Mouse (Mus musculus): ENCODE results near the gene Nefh. TPM values are rescaled to one million over a fixed set of nuclear protein-coding genes. Genes with fewer than 3 reads are reported as not detected.

The Nefh gene
- polyA plus RNA-seq, 1 experiment: not detected

DNA sequence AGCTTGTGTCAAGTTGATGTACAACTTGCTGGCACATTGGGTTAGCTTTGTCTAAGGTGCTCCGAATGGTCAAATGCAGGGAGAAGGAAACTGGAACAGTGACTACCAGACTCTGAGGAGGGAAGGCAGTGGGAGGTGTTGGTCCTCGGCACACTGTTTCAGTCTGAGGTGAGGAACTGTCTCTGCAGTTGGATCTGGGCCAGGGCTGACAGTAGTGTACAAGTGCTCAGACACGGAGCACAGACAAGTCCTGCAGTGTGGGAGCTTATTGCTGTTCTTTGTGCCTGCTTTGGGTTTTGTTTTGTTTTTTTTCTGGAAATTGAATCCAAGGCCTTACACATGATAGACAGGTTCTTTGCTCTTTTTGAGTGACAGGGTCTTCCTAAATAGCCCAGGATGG, 35.1 kb upstream of the Nefh start:
- peaks cover 6% of the 10 kb centered on the region for H3K4me1 ChIP-seq (ENCODE audit: control insufficient read depth, insufficient read depth, low read length)
- TF ChIP-seq POLR2A (IDR thresholded peaks at IDR 0.05; ENCODE audit: low read depth, low read length) (no peak), CTCF (IDR thresholded peaks at IDR 0.05; ENCODE audit: borderline replicate concordance, insufficient read depth, low read length) (no peak)
- H3K4me3 ChIP-seq (ENCODE audit: insufficient read depth, low read length): no peak overlapping the region
- no peak overlapping the region for H3K27ac ChIP-seq (ENCODE audit: insufficient read depth, low read length)

DNA sequence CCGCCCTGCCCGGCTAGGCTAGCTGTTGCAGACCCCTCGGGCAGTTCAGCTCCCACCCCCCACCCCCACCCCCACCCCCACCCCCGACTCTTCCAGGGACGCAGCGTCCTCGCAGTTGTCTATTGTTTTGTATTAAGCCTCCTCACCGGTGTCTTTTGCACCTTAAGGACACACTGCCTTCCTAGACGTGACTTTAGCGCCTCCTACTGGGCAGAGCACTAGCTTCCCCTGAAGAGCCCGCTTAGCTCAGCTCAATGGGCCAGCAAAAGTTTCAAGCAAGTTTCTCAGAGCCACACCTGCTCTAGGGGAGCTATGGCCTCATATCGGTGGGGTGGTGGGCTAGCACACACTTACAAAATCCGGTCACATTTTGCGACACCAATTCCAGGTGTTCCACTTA, 27.8 kb upstream of the Nefh start:
- no peak for TF ChIP-seq POLR2A (IDR thresholded peaks at IDR 0.05; ENCODE audit: low read depth, low read length)
- TF ChIP-seq CTCF (IDR thresholded peaks at IDR 0.05; ENCODE audit: borderline replicate concordance, insufficient read depth, low read length): peak; percentile 83; the same call in 1 of the 2 replicates
- Histone ChIP-seq H3K4me3 (ENCODE audit: insufficient read depth, low read length) (no peak overlapping the region), H3K27ac (ENCODE audit: insufficient read depth, low read length) (no peak overlapping the region), H3K4me1 (ENCODE audit: control insufficient read depth, insufficient read depth, low read length) (no peaks in the 10 kb centered on the region)

DNA sequence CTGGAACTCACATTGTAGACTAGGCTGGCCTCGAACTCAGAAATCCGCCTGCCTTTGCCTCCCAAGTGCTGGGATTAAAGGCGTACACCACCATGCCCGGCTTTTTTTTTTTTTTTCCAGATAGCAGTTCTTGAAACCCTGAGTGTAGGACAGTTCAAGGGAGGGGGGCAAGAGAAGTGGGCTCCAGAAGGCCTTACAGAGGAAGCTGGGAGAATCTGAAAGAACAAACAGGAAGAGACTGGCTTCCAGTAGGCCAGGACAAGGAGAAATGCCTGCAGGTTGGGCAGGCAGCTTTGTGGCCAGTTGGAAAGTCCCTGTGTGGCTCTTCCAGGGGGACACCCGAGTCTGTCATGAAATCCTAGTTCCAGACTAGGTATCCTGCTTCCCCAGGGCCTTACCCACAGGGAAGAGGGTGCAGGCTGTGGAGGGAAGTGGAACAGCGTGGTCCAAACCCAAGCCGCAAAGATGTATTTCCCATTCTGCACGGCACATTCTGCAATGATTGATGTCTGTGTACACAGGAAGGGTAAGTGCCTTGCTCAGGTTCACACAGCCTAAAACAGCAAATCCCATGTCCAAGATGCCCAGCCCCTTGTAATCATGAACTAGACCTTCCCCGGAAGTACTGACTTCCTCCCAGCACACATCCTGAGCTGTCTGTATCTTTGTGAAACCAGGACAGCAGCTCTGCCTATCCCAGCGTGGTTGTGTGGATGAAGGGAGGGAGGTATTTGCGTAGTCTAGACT, 26.7 kb upstream of the Nefh start:
- Histone ChIP-seq H3K4me1 (ENCODE audit: control insufficient read depth, insufficient read depth, low read length) (no peaks in the 10 kb centered on the region), H3K27ac (ENCODE audit: insufficient read depth, low read length) (no peak overlapping the region), H3K4me3 (ENCODE audit: insufficient read depth, low read length) (no peak overlapping the region)
- TF ChIP-seq CTCF (IDR thresholded peaks at IDR 0.05; ENCODE audit: borderline replicate concordance, insufficient read depth, low read length) (no peak), POLR2A (IDR thresholded peaks at IDR 0.05; ENCODE audit: low read depth, low read length) (no peak)

DNA sequence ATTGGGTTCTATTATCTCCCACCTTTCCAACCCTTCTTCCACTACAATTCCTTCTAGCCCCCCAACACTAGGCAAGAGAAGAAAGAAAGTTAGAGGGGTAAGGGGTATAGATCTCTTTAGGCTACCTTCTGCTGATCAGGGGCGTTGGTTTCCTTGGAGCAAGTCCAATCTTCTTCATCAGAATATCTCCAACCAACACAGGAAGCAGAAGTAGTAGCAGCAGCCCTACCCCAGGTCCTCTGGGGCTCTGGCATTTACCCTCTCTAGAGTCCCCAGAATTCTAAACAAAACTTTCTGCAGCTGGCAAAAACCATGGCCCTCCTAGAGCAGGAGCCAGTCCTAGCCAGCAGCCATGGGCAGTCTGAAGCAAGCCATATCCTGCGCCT, 26.0 kb upstream of the Nefh start:
- TF ChIP-seq POLR2A (IDR thresholded peaks at IDR 0.05; ENCODE audit: low read depth, low read length): no peak
- TF ChIP-seq CTCF (IDR thresholded peaks at IDR 0.05; ENCODE audit: borderline replicate concordance, insufficient read depth, low read length): no peak
- Histone ChIP-seq H3K4me1 (ENCODE audit: control insufficient read depth, insufficient read depth, low read length) (no peaks in the 10 kb centered on the region), H3K4me3 (ENCODE audit: insufficient read depth, low read length) (no peak overlapping the region), H3K27ac (ENCODE audit: insufficient read depth, low read length) (no peak overlapping the region)

DNA sequence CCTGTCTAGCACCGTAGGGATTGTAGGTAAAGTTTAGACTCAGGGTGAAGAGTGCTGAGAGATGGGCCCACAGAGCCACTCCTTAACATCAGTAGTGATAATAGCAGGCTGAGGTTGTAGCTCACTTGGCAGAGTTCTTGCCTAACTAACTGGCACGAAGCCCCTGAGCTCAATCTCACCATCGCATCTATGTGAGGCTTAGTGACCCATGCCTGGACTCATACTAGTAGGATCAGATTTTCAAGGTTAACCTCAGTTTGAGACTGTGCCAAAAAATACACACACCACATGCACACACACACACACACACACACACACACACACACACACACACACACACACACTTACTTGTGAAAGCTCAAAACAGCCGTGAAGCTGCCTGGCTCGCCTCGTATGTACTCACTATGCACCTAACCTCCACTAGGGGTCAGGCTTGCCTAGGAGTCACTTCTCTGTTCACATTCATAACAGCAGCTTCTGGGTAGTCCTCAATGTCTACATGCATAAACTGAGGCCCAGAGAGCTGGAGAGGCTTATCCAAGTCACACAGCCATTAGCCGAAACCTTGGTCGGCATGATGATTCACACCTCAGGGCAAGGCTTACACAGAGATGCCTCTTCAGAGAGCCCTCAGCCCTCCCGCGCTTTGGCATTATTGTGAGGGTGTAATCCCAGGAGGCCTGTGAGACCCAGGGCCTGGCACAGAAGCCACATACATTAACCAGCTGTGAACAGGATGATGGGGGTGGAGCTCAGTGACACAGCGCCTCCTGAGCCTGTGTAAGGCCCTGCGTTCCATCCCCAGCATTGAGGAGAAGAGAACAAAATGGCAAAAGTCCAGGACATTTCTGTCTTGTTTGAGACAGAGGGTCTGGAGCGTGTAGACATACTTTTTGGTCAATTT, 25.4 kb upstream of the Nefh start:
- Histone ChIP-seq H3K4me3 (ENCODE audit: insufficient read depth, low read length) (no peak overlapping the region), H3K27ac (ENCODE audit: insufficient read depth, low read length) (no peak overlapping the region), H3K4me1 (ENCODE audit: control insufficient read depth, insufficient read depth, low read length) (no peaks in the 10 kb centered on the region)
- peak; percentile 74; the same call in 1 of the 2 replicates for TF ChIP-seq CTCF (IDR thresholded peaks at IDR 0.05; ENCODE audit: borderline replicate concordance, insufficient read depth, low read length)
- no peak for TF ChIP-seq POLR2A (IDR thresholded peaks at IDR 0.05; ENCODE audit: low read depth, low read length)

DNA sequence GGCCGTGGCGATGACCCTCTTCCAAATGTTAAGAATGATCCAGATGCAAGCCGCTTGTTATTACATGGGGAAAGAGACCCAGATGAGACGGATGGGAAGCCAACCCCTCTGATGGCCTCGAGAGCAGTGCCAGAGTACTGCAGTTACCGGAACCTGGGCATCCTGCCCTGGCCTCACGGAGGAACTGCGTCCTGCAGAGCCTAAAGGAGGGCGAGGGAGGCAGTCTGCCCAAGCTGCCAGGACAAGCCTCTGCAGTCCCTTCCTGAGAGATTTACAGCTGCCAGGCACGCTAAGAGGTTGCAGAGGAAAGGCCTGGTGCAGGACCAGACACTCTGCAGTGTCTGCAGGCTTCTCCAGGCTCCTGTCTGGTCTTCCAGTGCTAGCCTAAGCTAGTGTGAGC, 20.5 kb upstream of the Nefh start:
- H3K4me1 ChIP-seq (ENCODE audit: control insufficient read depth, insufficient read depth, low read length): no peaks in the 10 kb centered on the region
- H3K4me3 ChIP-seq (ENCODE audit: insufficient read depth, low read length): no peak overlapping the region
- TF ChIP-seq POLR2A (IDR thresholded peaks at IDR 0.05; ENCODE audit: low read depth, low read length) (no peak), CTCF (IDR thresholded peaks at IDR 0.05; ENCODE audit: borderline replicate concordance, insufficient read depth, low read length) (no peak)
- no peak overlapping the region for H3K27ac ChIP-seq (ENCODE audit: insufficient read depth, low read length)

DNA sequence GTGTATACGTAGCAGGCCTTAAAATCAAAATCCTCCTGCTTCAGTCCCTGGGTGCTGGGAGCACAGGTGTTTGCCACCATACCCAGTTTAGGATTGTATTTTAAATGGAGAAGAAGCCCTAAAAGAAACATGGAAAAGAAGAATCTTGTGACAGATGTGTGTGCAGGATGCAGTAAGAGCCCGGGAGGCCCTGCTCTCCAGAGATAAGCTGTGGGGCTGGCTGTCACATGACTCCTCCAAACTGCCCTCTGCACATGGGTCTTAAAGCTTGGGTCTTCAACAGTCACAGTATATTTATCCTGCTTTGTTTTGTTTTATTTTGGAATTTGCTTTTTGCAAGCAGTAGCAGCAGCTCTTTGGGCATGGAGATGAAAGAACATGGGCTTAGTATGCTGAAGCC, 19.7 kb upstream of the Nefh start:
- TF ChIP-seq CTCF (IDR thresholded peaks at IDR 0.05; ENCODE audit: borderline replicate concordance, insufficient read depth, low read length) (no peak), POLR2A (IDR thresholded peaks at IDR 0.05; ENCODE audit: low read depth, low read length) (no peak)
- Histone ChIP-seq H3K27ac (ENCODE audit: insufficient read depth, low read length) (no peak overlapping the region), H3K4me1 (ENCODE audit: control insufficient read depth, insufficient read depth, low read length) (no peaks in the 10 kb centered on the region), H3K4me3 (ENCODE audit: insufficient read depth, low read length) (no peak overlapping the region)

DNA sequence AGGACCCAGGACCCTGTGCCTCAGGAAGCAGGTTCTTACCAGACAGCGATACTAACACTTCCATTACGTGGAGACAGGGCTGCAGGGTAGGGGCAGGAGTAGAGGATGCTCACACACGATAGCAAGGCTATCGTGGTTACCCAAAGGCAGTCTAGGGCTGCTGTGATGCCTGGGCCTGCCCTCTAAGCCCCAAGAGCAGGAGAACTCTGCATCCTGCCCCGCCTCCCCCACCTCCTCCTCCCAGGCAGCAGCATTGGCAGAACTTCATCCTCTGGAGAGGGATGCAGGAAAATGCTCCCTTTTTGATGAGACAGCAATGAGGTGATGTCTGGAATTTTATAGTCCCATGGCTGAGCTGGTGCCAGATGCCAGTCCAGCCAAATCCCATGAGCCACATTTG, 19.0 kb upstream of the Nefh start:
- Histone ChIP-seq H3K4me1 (ENCODE audit: control insufficient read depth, insufficient read depth, low read length) (no peaks in the 10 kb centered on the region), H3K4me3 (ENCODE audit: insufficient read depth, low read length) (no peak overlapping the region), H3K27ac (ENCODE audit: insufficient read depth, low read length) (no peak overlapping the region)
- TF ChIP-seq CTCF (IDR thresholded peaks at IDR 0.05; ENCODE audit: borderline replicate concordance, insufficient read depth, low read length): no peak
- TF ChIP-seq POLR2A (IDR thresholded peaks at IDR 0.05; ENCODE audit: low read depth, low read length): no peak

DNA sequence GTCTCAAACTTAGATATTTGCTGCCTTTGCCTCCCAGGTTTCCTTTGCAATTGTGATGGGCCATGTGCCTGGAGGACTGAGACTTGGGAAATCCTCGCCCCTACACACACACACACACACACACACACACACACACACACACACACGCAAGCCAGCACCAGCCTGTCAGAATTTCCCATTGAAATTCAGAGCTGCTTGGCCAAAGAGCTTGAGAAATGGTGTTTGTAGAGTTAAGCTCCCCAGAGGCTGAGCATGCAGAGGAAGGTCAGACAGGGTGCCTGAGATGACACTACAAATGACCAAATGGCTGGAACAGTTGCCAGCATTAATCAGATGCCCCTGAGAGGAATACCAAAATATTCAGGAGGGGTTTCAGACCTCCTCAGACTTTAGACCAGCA, 18.5 kb upstream of the Nefh start:
- Histone ChIP-seq H3K4me3 (ENCODE audit: insufficient read depth, low read length) (no peak overlapping the region), H3K4me1 (ENCODE audit: control insufficient read depth, insufficient read depth, low read length) (no peaks in the 10 kb centered on the region), H3K27ac (ENCODE audit: insufficient read depth, low read length) (no peak overlapping the region)
- TF ChIP-seq POLR2A (IDR thresholded peaks at IDR 0.05; ENCODE audit: low read depth, low read length): no peak
- TF ChIP-seq CTCF (IDR thresholded peaks at IDR 0.05; ENCODE audit: borderline replicate concordance, insufficient read depth, low read length): no peak
